Mouse (Mus musculus) heart, postnatal 0 days (tissue): ENCODE measurements around the gene Ccdc122. TPM values are rescaled to one million over a fixed set of nuclear protein-coding genes. Genes with fewer than 3 reads are reported as not detected.
"Not testable (repeated sequence)": the region's sequence is repeated elsewhere in the genome, so short reads cannot be mapped to it uniquely, and the experiment has no call there.

Experiments
- ATAC-seq: fragments of 200-750 bp; cut with Nextera tagmentation; 2 replicates; pipeline ENCODE4 v1.8.0; 2017; ENCODE audit warnings: low read depth, moderate number of reproducible peaks, moderate library complexity; ENCODE audit not compliant: insufficient read depth
- DNase-seq: peaks from one replicate; pipeline ENCODE4 v3.0.0-alpha.2; 2016; ENCODE audit warnings: low spot score
- H3K27ac ChIP-seq: fragments of 300-500 bp; sonication (generic); 2 replicates; pipeline ENCODE4 v1.5.1; 2014; ENCODE audit warnings: low read depth, mild to moderate bottlenecking
- H3K27me3 ChIP-seq: fragments of 300-500 bp; sonication (generic); 2 replicates; pipeline ENCODE4 v1.6.1; 2014; ENCODE audit warnings: low read length, mixed read lengths; ENCODE audit not compliant: control insufficient read depth, insufficient read depth
- H3K36me3 ChIP-seq: fragments of 300-500 bp; sonication (generic); replicated peaks from 2 replicates; pipeline ENCODE4 v1.6.1; 2014; ENCODE audit warnings: low read length, mixed read lengths; ENCODE audit not compliant: control insufficient read depth, insufficient read depth
- H3K4me1 ChIP-seq: fragments of 300-500 bp; sonication (generic); 2 replicates; pipeline ENCODE4 v1.6.1; 2014; ENCODE audit warnings: antibody characterized with exemption; ENCODE audit not compliant: control insufficient read depth, insufficient read depth
- H3K4me2 ChIP-seq: fragments of 300-500 bp; sonication (generic); 2 replicates; pipeline ENCODE4 v1.6.1; 2014; ENCODE audit warnings: low read depth, mild to moderate bottlenecking, low read length, moderate library complexity
- H3K4me3 ChIP-seq: fragments of 300-500 bp; sonication (generic); 2 replicates; pipeline ENCODE4 v1.5.1; 2014; ENCODE audit warnings: low read depth, low read length
- H3K9ac ChIP-seq: fragments of 300-500 bp; sonication (generic); replicated peaks from 2 replicates; pipeline ENCODE4 v1.6.1; 2014; ENCODE audit warnings: low read depth, low read length, mixed read lengths
- H3K9me3 ChIP-seq: fragments of 300-500 bp; sonication (generic); replicated peaks from 2 replicates; pipeline ENCODE4 v1.6.1; 2016; ENCODE audit warnings: low read length; ENCODE audit not compliant: control insufficient read depth
- CTCF ChIP-seq: IDR thresholded peaks from 2 replicates; pipeline ENCODE4 v1.5.1; 2016; ENCODE audit warnings: antibody characterized with exemption, control low read depth, low read depth
- EP300 ChIP-seq: IDR thresholded peaks from 2 replicates; pipeline ENCODE4 v1.6.1; 2016; ENCODE audit warnings: antibody characterized with exemption, low read depth
- WGBS: fragments of 180-500 bp; shearing (Covaris S2); extraction: QIAGEN DNeasy Blood & Tissue Kit; methylation state at CpG from one replicate; pipeline ENCODE4 v1.1.7; 2014; 5-methylcytosine and 5-hydroxymethylcytosine counted together
- polyA plus RNA-seq: library from polyadenylated mRNA; unstranded; fragments of >200 nt; fragmentation: Nextera tagmentation; extraction: Ambion mirVana; gene quantifications from 2 replicates; pipeline ENCODE4 v1.2.1, GENCODE M21; 2015
- total RNA-seq: library from RNA; depleted of rRNA; stranded (reverse); fragments of >200 nt; gene quantifications from 2 replicates; pipeline ENCODE4 v1.2.3, GENCODE M21; 2014; ENCODE audit warnings: low replicate concordance

Ccdc122 gene
- total and polyA plus RNA-seq, 2 experiments from 2014 or later: 1.6 to 1.7 TPM

GRCm38 (mm10) chr14:77011804-77012203 lies 24.8 kb upstream of the Ccdc122 start:
- Histone ChIP-seq H3K9me3 (no peaks in the 10 kb centered on the region), H3K4me1 (no peaks in the 10 kb centered on the region), H3K27me3 (no peaks in the 10 kb centered on the region), H3K36me3 (no peaks in the 10 kb centered on the region), H3K4me3 (no peak overlapping the region), H3K9ac (no peak overlapping the region), H3K4me2 (no peak overlapping the region), H3K27ac (no peak overlapping the region)
- TF ChIP-seq EP300: no peak
- peak; percentile 91 for TF ChIP-seq CTCF
- peak; percentile 31 for DNase-seq
- ATAC-seq: no peak
- WGBS: 5% methylated on average over 3 of the region's 3 CpGs

- H3K9ac ChIP-seq, H3K9me3 ChIP-seq, H3K4me3 ChIP-seq, DNase-seq, ATAC-seq, H3K27me3 ChIP-seq, H3K4me1 ChIP-seq, H3K27ac ChIP-seq, H3K36me3 ChIP-seq: not testable (repeated sequence)
- H3K4me2 ChIP-seq: 0 out of 2 replicates have a peak overlapping the region, but pooled peaks have one; percentile 1
- WGBS: 33% methylated on average over 12 of the region's 12 CpGs
These were observed 19.8 kb upstream of the Ccdc122 start for GRCm38 (mm10) chr14:77016783-77017182.

- WGBS: 49% methylated on average over 6 of the region's 6 CpGs
These were observed 19.4 kb upstream of the Ccdc122 start for GRCm38 (mm10) chr14:77017211-77017610.

GRCm38 (mm10) chr14:77024499-77024898 lies 12.1 kb upstream of the Ccdc122 start:
- DNase-seq: no peak
- Histone ChIP-seq H3K27me3 (no peaks in the 10 kb centered on the region), H3K4me3 (no peak overlapping the region), H3K36me3 (no peaks in the 10 kb centered on the region), H3K4me1 (no peaks in the 10 kb centered on the region), H3K9ac (no peak overlapping the region), H3K4me2 (no peak overlapping the region), H3K9me3 (0 out of 2 replicates have a peak, but pooled peaks cover 4% of the 10 kb centered on the region), H3K27ac (no peak overlapping the region)
- 86% methylated on average over 3 of the region's 3 CpGs for WGBS
- TF ChIP-seq EP300 (no peak), CTCF (no peak)
- ATAC-seq: no peak

More at GRCm38 (mm10) chr14:77017211-77017610, 19.4 kb upstream of the Ccdc122 start:
- H3K4me2 ChIP-seq: 0 out of 2 replicates have a peak overlapping the region, but pooled peaks have one; percentile 1
- no peaks in the 10 kb centered on the region for H3K9me3 ChIP-seq
- no peak overlapping the region for H3K9ac ChIP-seq
- no peaks in the 10 kb centered on the region for H3K36me3 ChIP-seq
- ATAC-seq (no peak), DNase-seq (no peak)
- no peak overlapping the region for H3K27ac ChIP-seq
- TF ChIP-seq EP300 (no peak), CTCF (no peak)
- no peaks in the 10 kb centered on the region for H3K4me1 ChIP-seq
- no peak overlapping the region for H3K4me3 ChIP-seq
- H3K27me3 ChIP-seq: no peaks in the 10 kb centered on the region

GRCm38 (mm10) chr14:77029319-77030054 lies 7.1 kb upstream of the Ccdc122 start:
- ATAC-seq: no peak

More at GRCm38 (mm10) chr14:77029319-77030054, 7.1 kb upstream of the Ccdc122 start:
- no peak for TF ChIP-seq CTCF
- TF ChIP-seq EP300: no peak
- no peak overlapping the region for H3K4me3 ChIP-seq
- no peak for DNase-seq
- no peak overlapping the region for H3K9ac ChIP-seq
- peaks cover 5% of the 10 kb centered on the region; the same call in 1 of the 2 replicates for H3K4me1 ChIP-seq
- H3K27ac ChIP-seq: no peak overlapping the region
- WGBS: 46% methylated on average over 5 of the region's 5 CpGs
- H3K36me3 ChIP-seq: no peaks in the 10 kb centered on the region
- no peaks in the 10 kb centered on the region for H3K27me3 ChIP-seq
- no peak overlapping the region for H3K4me2 ChIP-seq
- 0 out of 2 replicates have a peak, but pooled peaks cover 4% of the 10 kb centered on the region for H3K9me3 ChIP-seq
